Mouse (Mus musculus): ENCODE measurements around the gene Trmt44.
A peak's percentile ranks its signal among the peaks of the same experiment; 100 is the strongest.

Trmt44 gene

DNA sequence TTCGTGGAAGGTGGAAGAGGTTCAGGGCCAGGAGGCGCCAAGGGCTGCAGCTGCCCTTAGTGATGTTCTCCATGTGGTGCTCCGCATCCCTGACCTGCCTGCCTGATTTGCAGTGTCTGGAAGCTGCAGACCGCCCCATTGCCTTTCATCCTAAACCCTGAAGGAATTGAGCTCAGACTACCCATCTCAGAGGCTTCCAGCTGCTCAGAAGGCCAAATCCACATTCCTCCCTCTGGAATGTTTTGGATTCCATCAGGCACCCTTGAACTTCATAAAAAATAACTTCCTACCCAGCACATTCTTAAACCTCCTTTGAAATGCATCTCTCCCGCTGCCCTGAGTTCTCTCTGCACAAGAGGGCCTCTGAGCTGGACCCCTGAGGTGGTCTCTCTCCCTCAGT, 34.3 kb downstream of the Trmt44 start:
- DNase-seq = peak in 1 of 2 experiments; percentile 44

DNA sequence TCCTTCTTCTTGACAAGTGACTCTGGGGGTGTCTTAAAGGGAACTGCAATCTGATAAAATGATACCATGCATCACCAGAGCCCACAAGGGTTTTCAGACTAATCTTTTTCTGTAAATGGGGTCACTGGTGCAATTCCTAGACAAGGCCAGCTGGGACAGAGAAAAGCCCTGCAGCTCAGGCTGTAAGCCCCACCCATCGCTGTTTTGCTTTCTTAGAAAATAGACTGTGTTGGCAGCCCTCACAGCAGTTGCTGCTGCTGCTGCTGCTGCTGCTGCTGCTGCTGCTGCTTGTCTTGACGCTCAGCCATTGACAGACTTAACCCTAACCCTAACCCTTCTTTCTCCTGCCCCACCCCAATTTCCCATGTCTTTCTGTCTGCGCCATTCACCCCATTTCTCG, 35.3 kb downstream of the Trmt44 start:
- peak; percentile 39 to 54 for DNase-seq

DNA sequence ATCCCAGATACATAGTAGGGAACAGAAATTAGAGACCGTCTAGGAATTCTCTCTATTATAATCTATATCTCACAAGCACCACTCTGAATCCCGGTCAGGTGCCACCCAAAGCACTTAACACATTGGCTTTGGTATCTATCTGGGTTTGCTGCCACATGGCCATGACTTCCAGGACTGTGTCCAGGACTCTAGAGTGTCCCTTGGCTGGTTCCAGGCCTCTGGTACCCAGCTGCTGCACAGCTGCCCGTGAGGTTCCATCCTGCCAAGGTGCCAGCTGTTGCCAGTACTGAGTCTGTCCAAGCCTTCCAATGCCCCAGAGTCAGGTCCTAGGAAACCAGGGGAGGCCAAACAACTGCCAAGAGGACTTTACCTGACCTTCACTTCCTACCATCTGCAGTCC, 36.8 kb downstream of the Trmt44 start:
- DNase-seq = no peak

DNA sequence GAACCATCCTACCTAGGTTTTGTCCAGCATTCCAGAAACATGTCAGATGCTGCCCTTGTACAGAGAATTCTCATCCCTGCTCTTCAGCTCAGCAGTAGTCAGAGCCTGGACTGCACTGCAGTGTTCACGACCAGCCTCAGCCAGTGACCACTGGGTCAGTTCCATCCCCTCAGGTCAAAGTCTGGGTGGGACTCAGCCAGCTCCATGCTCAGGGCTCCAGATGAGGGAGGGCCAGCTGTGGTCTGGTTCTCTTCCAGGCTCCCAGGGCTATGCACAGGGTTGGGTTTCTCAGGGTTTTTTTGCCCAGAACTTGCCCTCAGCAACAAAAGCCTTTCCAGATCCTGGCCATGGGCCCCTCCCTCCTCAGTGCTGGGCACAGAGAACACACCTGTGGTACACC, 37.4 kb downstream of the Trmt44 start:
- no peak for DNase-seq

DNA sequence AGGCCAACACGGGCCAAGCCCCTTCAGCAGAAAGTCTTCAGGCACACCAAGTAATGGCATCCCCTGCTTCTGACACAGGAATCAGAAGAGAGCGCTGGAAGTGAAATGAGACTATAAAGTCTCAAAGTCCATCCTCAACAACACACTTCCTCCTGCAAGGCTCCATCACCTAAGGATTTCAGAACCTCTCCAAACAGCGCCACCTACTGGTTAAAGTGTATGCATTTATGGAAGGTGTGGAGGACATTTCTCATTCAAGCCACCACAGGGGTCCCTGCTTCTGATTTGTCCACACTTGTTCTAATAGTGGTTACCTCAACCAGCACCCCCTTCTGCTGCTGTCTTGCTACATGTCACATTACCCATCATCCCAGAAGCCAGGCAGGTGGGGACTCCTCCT, 38.6 kb downstream of the Trmt44 start:
- DNase-seq = no peak

DNA sequence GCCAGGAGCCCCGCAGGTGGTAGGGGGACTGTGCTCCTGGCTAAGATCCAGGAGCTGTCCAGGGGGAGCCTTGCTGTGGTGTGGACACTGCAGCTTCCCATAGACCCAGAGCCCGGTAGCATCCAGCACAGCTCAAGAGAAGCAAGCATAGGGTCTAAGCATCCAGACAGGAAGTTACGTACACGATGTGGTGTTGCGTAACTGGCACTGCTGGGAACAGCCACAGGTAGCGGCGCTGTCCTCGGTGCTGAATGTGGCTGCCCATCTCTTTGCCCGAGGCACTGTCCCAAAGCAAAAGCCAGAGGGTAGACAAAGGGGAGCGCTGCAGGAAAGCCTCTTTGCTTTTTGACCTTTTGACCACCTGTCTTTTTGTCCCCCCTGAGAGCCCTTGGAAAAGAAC, 43.3 kb downstream of the Trmt44 start:
- peak; percentile 80 to 81 for DNase-seq

DNA sequence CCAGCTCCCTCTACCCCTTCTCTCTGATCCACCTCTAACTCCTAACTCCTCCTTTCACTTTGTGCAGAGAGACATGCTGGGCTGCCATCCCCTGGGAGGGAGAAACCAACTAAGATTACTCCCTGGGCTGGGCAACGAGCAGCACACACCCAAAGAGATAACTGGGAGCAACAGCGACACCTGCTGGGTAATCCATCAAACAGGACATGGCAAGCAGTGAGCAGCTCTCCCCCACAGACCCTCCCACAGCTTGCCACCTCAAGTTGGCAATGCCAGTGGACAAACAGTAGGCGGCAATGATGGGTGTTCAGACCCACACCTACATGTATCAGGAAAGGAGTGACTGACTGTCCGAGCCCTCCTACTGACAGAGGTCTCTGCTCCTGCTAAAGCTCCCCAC, 44.4 kb downstream of the Trmt44 start:
- DNase-seq = peak; percentile 74 to 80

DNA sequence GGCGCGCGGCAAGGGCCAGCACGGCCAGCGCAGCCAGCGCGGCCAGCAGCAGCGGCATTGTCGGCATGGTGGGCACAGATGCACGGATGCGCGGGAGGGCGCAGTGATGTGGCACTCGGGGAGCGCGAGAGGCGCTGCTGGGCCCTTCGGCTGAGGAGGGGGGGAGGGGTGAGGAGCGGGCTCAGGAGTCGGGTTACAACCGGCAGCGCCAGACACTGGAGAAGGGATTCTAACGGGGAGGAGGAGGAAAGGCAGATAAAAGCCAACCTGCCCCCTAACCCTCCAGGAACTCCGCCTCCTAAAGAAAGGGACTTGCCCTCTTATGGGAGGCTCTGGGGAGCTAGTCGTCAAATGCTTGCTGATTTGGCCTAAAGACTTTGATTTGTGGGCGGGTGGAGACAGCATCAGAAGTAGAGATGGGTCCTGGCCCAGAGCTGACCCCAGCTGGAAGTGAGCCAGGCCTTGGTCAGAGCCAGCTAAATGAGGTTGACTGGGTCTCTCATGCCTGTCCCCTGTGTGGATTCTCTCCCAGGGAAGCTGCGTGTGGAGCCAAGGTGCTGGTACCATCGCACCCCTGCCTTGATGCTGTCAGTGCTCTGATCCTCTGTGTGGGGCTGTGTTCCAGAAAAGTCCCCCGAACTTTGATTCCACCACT, 49.3 kb downstream of the Trmt44 start, which contains the start of gene Cpz:
Gene Cpz (minus strand): TSS at position 230 of the 655 bp plus-strand sequence.
- peak; percentile 79 to 86 for DNase-seq

DNA sequence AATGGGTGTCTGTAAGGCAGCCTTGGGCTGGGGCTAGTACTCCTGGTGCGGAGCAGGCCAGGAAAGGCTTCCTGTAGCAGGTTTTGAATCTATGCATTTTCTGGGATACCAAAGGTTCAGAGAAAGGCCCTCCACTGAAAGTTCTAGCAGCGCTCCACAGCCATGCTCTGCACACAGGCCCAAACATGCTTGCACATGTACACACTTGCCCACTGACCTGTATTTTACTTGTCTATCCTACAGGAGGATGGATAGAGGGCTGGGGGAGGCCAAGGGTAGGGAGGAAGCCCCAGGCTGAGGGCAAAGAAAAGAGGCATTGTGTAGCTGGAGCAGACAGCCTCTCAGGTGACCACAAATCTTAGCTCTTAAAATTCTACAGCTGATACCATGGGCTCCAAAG, 50.5 kb downstream of the Trmt44 start:
- no peak for DNase-seq

DNA sequence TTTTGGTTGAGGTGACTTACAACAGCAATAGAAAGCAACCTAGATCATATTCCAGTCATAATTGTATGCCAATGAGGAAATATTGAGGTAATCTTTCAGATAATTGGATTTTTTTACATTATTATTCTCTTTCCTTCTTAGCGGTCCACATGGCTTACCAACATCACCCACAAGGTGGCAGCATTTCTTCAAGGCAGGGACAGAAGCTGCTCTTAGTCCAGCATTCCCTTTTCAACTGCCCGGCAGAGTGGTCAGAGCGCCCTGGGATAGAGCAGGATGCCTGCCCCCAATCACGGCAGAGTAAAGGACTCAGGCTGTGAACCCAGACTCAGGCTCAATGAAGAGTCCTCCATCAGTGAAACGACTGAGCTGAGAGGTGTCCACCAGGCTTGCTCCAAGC, 51.1 kb downstream of the Trmt44 start:
- peak; percentile 88 to 89 for DNase-seq

DNA sequence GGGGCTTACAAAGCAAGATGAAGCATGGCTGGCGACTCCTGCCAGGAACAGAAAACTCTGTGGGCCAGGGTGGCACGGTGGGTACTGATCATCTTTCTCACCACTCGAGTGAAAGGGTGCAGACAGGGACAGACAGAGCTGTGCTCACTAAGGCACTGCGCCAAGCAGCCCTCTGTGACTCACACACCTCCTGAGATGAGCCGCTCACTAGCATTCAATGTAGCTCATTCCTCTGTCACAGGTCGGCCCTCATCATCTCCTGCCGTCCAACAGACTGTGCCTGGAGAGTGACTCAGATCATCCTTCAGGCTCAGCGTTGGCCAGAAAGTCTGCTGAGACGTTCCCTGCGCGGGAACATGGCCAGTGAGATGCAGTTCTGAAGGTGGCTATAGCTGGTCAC, 58.1 kb downstream of the Trmt44 start:
- DNase-seq = no peak

DNA sequence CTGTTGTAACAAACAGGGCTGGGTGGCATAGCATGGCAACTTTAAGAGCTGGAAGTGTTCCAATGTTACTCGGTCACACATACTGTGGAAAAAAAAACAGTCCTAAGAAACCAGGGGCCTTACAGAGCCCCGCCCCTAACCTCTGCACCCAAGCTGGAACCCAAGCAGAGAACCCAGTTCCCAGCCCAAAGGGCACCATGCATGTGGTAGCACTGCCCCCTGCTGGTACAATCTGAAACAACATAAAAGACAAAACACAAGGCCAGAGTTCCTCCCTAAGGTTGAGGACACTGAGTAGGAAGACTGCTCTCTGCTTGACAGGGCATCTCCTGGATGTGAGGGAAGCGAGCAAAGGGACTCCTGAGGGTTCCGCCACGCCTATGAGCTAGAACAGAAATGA, 64.3 kb downstream of the Trmt44 start:
- peak; percentile 62 to 64 for DNase-seq

Measured in kidney, postnatal 4 days (tissue).